9 mouse cellular contexts compared by ENCODE assay signal in genomic region chr2:164402906-164403305, GRCm38 (mm10). TPM values are rescaled to one million over a fixed set of nuclear protein-coding genes. Genes with fewer than 3 reads are reported as not detected.
DNase-seq lines count a peak whose midpoint lies in the region; ATAC-seq and TF ChIP-seq lines count a peak whose summit lies in the region.
"Had no signal": no experiment of that assay in that cellular context is flagged by ENCODE, and none has a peak within 500 bp of the region (broad histone marks: within the 10 kb centered on the region; RNA-seq: fewer than 3 reads in every experiment).

Gene Rbpjl, plus strand, starts transcription at chr2:164403141.

- no peak within 1 kb of the TSS for H3K9ac ChIP-seq in hindbrain, embryonic 14.5 days
- H3K9ac ChIP-seq: liver, embryonic 15.5 days had no signal

- no peaks in the 10 kb centered on the region for H3K4me1 ChIP-seq in cerebellum, adult 2 months (ENCODE audit: control insufficient read depth, insufficient read depth, low read length)
- H3K4me1 ChIP-seq in hindbrain, embryonic 14.5 days (replicated peaks; ENCODE audit: control insufficient read depth, insufficient read depth, low read length): peaks cover 5% of the 10 kb centered on the region; the same call in 1 of the 2 replicates
- H3K4me1 ChIP-seq: liver, embryonic 15.5 days had no signal

- WGBS in cerebellum, adult 2 months: 6% methylated on average over 17 of the region's 17 CpGs
- WGBS in hindbrain, embryonic 14.5 days: 4% methylated on average over 17 of the region's 17 CpGs

- no peak within 1 kb of the TSS for H3K27ac ChIP-seq in cerebellum, adult 2 months (ENCODE audit: insufficient read depth, low read length)
- no peak within 1 kb of the TSS for H3K27ac ChIP-seq in hindbrain, embryonic 14.5 days
- H3K27ac ChIP-seq: liver, embryonic 15.5 days had no signal

- TF ChIP-seq POLR2A in cerebellum, adult 2 months (IDR thresholded peaks at IDR 0.05; ENCODE audit: borderline replicate concordance, insufficient read depth, low read length): no peak

- H3K4me3 ChIP-seq in cerebellum, adult 2 months (replicated peaks; ENCODE audit: insufficient read depth, low read depth, low read length): no peak within 1 kb of the TSS
- H3K4me3 ChIP-seq in hindbrain, embryonic 14.5 days (replicated peaks; ENCODE audit: low read length): no peak within 1 kb of the TSS; the same call in 1 of the 2 replicates
- H3K4me3 ChIP-seq: liver, embryonic 15.5 days had no signal

- no peaks in the 10 kb centered on the region for H3K36me3 ChIP-seq in hindbrain, embryonic 14.5 days (replicated peaks; ENCODE audit: control insufficient read depth, insufficient read depth)
- H3K36me3 ChIP-seq: liver, embryonic 15.5 days had no signal

- H3K4me2 ChIP-seq in hindbrain, embryonic 14.5 days (replicated peaks): no peak within 1 kb of the TSS; the same call in 1 of the 2 replicates

- DNase-seq in R1 (ENCODE audit: low read depth, low spot score): peak; percentile 83
- peak; percentile 40 to 44 for DNase-seq in cerebellum, adult 2 months
- peak; percentile 45 to 55 for DNase-seq in frontal cortex, postnatal 10 days (ENCODE audit: low spot score in 2 of 2)
- DNase-seq in hindbrain, embryonic 14.5 days (ENCODE audit: low spot score): peak; percentile 64
- peak; percentile 39 to 75 for DNase-seq in layer of hippocampus, postnatal 25 days (ENCODE audit: extremely low spot score in 1 of 2, low spot score in 1 of 2)
- peak; percentile 82 for DNase-seq in lung, postnatal 25 days (ENCODE audit: low spot score)
- DNase-seq in right cerebral cortex, postnatal 25 days: peak; percentile 54
- peak; percentile 76 for DNase-seq in urinary bladder, postnatal 25 days (ENCODE audit: low spot score)

- TF ChIP-seq CTCF in cerebellum, adult 2 months (IDR thresholded peaks at IDR 0.05; ENCODE audit: borderline replicate concordance, insufficient read depth, low read depth, low read length): peak; percentile 60

- H3K9me3 ChIP-seq in hindbrain, embryonic 14.5 days (ENCODE audit: control insufficient read depth, low read length): no peaks in the 10 kb centered on the region
- H3K9me3 ChIP-seq: liver, embryonic 15.5 days had no signal

- no peak for ATAC-seq in hindbrain, embryonic 14.5 days (ENCODE audit: low FRiP score)

- no peaks in the 10 kb centered on the region; the same call in 1 of the 2 replicates for H3K27me3 ChIP-seq in cerebellum, adult 2 months (ENCODE audit: control insufficient read depth, insufficient read depth, low read length)
- peaks cover 93% of the 10 kb centered on the region for H3K27me3 ChIP-seq in hindbrain, embryonic 14.5 days (ENCODE audit: control insufficient read depth, insufficient read depth, low read length)

RNA-seq across cellular contexts. Expression of gene Rbpjl, which starts in this region (rescaled TPM):
- polyA plus RNA-seq in cerebellum, adult 2 months (2012; rRNA removed): 0.34 and 0.36 TPM in 2 replicates
- 0.04 and 0.15 TPM in 2 replicates for polyA plus RNA-seq in hindbrain, embryonic 14.5 days (2014; fragmentation: Nextera tagmentation; extraction: Ambion mirVana)
- under 1 TPM; 0.34 to 0.45 TPM for total RNA-seq in layer of hippocampus, postnatal 25 days (2021)

Comparison
In these comparisons a context has a peak if more than half of its experiments do, and no peak if none do; other contexts are left out.
1. Peak in DNase-seq in cerebellum, adult 2 months; RNA of the gene not detected or under 1 TPM.
2. Peak in DNase-seq in hindbrain, embryonic 14.5 days; RNA of the gene not detected or under 1 TPM.
3. Peak in DNase-seq in layer of hippocampus, postnatal 25 days; RNA of the gene not detected or under 1 TPM.